Mouse (Mus musculus): Measurements from ENCODE around the gene Lca5. TPM values are rescaled to one million over a fixed set of nuclear protein-coding genes. Genes with fewer than 3 reads are reported as not detected.

Lca5 gene
- 10 to 100 TPM; 10.3 to 12.6 TPM for total RNA-seq (2021)
- long read RNA-seq, experiment 1, partial matches to known transcripts, result 0 of 1 reads
- long read RNA-seq, experiment 1, other reads (novel, unspliced or antisense), result 1 of 1 reads
- long read RNA-seq, experiment 2, partial matches to known transcripts, result 0 of 2 reads
- long read RNA-seq, experiment 2, other reads (novel, unspliced or antisense), result 2 of 2 reads

GRCm38 (mm10) chr9:83440392-83441357, at the start of gene Lca5:
Lca5 (minus strand) TSS chr9:83441127.
- DNase-seq (ENCODE audit: low spot score in 2 of 2), result peak; percentile 67 to 82

DNA sequence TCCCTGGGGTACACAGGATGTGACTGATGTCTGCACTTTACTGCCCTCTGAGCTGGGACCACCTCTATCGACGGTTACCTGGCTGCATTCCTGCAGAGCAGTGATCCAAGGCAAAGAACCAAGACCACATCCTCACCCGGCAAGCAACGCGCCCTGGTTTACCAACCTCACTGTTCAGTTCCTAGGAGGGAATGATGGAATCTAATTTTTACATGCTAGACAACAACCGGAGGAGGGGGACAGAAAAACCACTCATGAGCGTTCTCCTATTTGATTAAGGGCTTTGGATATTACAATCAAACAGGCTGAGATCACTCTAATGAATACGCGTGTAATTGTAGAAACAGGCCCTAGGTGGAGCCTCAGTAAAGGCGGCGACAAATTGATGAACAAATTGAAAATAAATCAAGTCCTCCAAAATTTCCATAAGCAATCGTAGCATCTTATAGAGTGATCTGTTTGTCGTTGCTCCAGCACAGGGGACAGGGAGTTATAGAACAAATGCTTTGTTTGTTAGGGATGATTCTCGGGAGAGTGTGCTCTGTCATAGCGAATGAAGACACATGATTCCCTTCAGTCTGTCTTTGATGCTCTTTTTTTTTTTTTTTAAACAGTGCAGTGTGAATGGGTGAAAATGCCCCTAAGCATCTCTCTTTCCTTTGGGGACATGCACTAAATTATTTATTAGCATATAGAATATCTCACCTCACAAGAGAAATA, 47.7 kb upstream of the Lca5 start:
- DNase-seq (ENCODE audit: low spot score in 2 of 2), result no peak

DNA sequence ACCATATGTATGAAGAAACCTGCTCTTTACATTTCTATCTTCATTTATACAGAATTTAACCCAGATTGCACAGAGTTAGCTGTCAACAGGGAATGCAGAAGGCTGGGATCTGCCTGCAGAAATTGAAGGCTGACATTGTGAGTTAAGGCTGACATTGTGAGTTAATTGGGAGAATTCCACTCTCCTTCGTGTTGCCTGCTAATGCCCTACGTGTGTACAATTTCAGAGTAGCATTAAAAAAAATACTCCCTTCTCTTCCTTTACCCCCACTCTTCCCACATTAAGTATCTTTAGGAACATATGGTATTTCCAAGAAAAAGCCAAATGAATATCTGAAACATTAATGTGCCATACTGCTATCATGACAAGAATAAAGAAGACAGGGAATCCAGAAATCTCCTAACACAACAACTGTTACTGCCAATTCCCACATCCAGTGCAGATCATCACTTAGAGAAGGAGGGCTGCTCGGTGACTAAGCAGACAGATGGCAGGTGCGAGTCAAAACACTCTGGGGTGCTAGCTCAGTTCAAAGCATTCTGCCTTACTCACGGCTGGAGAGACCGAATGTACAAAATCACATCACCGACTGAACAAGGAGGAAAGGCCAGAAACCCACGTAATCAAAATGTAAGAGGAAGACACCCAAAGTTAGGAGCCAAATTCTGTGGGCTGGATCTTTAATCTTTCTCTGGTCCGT, 47.0 kb upstream of the Lca5 start:
- DNase-seq (ENCODE audit: low spot score in 2 of 2), result no peak

DNA sequence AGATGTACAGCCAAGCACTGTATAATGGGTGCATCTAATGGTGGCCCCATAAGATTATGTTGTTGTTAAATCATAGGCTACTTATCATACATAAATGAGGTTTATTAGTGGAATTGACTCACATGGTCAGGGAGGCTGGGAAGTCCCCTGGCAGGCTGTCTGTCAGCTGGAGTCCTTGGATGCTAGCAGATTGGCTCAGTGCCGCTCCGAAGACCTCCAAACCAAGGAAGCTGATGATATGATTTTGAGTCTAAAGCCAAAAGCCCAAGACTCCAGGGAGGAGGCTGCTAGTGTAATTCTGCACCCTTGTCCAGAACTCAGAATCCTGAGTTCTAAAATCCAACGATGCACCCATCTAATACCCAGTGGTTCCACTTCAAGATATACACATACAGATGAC, 45.0 kb upstream of the Lca5 start:
- no peak for DNase-seq (ENCODE audit: low spot score in 2 of 2)

DNA sequence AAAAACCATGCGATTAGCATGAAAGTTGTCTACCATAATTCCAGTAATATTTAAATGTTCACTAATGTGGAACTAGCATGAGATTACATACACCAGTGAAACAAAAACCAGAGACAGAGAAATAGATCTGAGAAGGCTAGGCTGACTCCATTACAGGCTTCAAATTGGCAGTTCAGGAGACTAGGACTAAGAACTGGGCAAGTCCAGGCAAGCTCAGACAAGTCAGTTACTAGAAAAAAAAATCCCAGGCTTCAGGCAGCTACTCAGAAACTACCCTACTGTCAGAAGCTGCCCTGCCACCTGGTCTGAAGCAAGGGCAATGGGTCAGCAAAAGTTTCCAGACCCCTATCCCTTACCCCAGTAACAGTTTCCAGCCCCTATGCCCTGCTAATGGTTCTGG, 44.4 kb upstream of the Lca5 start:
- no peak for DNase-seq (ENCODE audit: low spot score in 2 of 2)

DNA sequence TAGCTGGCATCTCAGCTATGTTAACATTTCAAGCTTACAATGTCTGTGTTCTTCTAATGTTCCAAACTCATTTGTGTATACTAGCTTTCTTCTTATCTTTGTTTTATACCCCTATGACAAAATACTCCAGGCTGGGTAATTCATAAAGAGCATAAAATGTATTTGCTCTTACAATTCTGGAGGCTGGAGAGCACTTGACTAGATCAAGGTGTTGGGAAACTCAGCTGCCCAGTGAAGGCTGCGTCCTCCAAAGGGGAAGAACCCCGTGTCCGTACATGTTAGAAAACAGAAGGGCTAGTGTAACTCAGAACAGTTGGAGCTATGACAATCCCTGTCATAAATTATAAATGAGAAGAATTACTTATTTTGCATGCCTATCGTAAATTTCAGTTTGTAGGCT, 42.5 kb upstream of the Lca5 start:
- no peak for DNase-seq (ENCODE audit: low spot score in 2 of 2)

GRCm38 (mm10) chr9:83482176-83482949, 41.4 kb upstream of the Lca5 start:
- DNase-seq (ENCODE audit: low spot score in 2 of 2), result no peak

GRCm38 (mm10) chr9:83469871-83470270, 28.9 kb upstream of the Lca5 start:
- DNase-seq (ENCODE audit: low spot score in 2 of 2), result no peak

DNA sequence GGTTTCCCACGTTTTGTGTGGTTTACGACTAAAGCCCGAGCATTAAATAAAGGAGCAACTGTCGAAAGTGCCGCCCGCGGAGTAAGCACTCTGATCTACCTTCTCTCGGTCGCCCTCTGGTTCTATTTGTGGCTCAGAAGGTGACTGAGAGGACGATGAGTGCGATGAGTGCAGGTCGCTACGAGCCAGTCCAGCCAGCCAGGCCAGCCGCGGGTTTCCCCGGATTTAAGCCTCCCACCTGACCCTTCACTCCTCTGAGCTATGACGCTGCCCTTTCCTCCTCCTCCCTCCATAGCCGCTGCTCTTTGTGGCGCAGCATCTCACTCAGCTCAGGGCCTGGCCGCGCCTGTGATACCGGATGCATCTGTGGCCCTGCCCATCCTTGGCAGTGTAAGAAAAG, 6.8 kb upstream of the Lca5 start:
- DNase-seq (ENCODE audit: low spot score in 2 of 2), result no peak

- DNase-seq (ENCODE audit: low spot score in 2 of 2), result no peak
Observed at GRCm38 (mm10) chr9:83447176-83447575, 6.2 kb upstream of the Lca5 start.

GRCm38 (mm10) chr9:83437621-83438020, 3.3 kb downstream of the Lca5 start:
- DNase-seq (ENCODE audit: low spot score in 2 of 2), result no peak

DNA sequence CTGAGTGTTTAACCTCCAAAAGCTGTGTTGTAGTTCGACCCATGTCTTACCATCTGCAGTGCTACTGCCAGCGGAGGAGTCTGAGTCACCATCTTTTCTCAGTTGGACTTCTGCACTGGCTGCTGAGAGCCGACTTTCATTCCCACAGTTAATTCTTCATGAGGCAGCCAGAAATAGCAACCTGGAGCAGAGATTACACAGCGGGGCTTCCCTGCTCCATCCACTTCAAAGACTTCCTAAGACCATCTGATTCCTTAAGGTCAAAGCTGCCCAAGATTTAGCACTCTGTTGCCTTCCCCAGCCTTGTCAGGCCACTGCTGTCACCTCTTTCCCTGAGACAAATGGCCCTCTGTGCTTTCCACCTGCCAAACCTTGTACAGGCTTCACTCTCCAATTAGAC, 6.4 kb downstream of the Lca5 start:
- no peak for DNase-seq (ENCODE audit: low spot score in 2 of 2)

DNA sequence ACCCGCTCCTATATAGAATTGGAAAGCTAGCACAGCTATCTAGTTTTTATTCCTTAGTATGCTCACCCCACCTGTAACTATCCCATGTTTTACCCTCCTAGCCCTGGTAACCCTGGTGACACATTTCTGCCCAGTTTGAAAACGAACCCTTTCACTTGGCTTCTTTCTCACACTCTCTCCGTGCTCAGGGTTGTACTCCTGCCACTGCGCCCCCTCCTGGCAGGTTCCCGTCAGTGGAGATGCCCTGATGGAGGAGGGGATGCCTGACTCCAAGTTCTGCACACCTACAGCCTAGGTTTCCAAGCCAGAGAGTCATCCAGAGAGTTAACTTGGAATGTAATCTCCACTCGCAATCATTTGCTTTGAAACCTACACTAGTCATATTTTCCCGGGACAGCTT, 7.3 kb downstream of the Lca5 start:
- DNase-seq (ENCODE audit: low spot score in 2 of 2), result no peak

DNA sequence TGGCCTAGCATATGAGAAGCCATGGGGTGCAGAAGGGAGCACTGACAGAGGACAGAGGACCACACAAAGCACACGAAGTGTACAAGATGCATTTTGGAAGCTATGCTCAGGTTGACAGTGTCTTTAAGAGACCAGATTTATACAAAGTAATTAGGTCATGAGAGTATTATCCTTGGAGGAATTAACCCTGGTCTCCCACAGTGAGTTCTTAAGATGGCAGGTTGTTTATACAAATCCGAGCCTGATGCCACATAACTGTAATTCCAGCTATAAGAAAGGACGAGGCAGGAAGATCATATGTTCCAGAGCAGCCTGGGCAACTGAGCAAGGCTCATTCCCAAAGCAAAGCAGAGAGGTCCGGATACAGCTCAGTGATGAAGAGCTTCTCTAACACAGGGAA, 13.0 kb downstream of the Lca5 start:
- no peak for DNase-seq (ENCODE audit: low spot score in 2 of 2)

DNA sequence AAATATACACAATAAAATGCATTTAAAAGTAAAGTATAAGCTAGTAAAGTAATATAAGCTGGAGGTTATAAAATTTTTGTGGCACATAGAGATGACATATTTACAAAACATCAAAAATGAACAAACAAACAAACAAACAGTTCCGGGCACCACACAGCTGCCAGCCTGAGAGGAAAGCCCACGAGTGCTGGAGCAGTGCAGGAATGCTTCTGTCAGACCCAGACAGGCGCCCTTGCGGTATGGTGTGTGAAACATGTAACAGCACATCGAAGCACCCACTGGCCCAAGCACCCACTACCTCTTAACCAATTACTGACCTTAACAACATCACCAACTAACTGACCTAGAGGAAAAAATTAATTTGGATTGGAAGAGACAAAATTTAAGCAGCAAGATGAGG, 22.0 kb downstream of the Lca5 start:
- DNase-seq (ENCODE audit: low spot score in 2 of 2), result no peak

GRCm38 (mm10) chr9:83413046-83413445, 27.9 kb downstream of the Lca5 start:
- no peak for DNase-seq (ENCODE audit: low spot score in 2 of 2)

DNA sequence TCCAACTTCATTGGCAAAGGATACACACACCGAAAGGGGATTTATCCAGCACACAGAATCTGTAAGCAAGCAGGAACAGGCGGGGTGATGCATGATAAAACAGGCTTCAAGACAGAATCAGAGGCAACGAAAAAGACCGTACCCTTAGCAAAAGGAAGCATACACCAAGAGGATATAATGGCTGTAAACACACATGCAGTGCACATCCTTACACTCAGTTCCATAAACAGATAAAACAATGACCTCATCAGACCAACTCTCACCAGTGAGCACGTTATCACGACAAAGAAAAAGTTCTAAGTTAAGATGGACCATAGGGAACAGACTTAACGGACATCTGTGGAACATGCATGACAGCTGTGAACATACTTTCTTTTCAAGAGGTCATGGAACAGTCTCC, 35.8 kb downstream of the Lca5 start:
- DNase-seq (ENCODE audit: low spot score in 2 of 2), result no peak

GRCm38 (mm10) chr9:83400783-83401182, 40.1 kb downstream of the Lca5 start:
- DNase-seq (ENCODE audit: low spot score in 2 of 2), result no peak

- no peak for DNase-seq (ENCODE audit: low spot score in 2 of 2)
Observed at GRCm38 (mm10) chr9:83399414-83399813, 41.5 kb downstream of the Lca5 start.

GRCm38 (mm10) chr9:83398260-83398659, 42.7 kb downstream of the Lca5 start:
- no peak for DNase-seq (ENCODE audit: low spot score in 2 of 2)

DNA sequence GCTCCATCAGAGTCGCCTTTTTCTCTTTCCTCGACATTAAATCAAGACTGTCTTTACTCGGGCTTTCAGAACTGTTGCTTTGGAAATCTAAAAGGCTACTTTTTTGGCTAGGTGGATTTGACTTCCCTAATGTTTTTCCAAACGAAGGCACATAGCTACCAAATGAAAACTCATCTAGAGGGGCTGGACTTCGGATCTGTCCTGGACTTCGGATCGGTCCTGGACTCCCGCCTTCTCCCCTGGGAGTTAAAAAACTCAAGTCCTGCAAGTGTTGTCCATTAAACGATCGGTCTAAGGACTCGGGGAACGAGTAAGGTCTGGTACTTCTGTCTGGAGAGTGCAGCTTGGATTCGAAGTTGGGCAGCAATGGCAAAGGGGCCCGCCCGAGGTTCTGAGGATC, 45.5 kb downstream of the Lca5 start:
- no peak for DNase-seq (ENCODE audit: low spot score in 2 of 2)
